Mouse (Mus musculus): ENCODE measurements around the gene Plekha3. TPM values are rescaled to one million over a fixed set of nuclear protein-coding genes. Genes with fewer than 3 reads are reported as not detected.

Plekha3 gene
- total and polyA plus RNA-seq, 3 experiments, result 12.1 to 38.6 (median 30.0) TPM

- in situ Hi-C loops (cut with MboI; ENCODE audit: low pct_ligation_motif_present, low pct_unique_long_range_greater_than_20kb, low sequenced_read_pairs) (no loop called here), dilution Hi-C loops (cut with MboI; ENCODE audit: extremely low pct_ligation_motif_present, extremely low pct_unique_long_range_greater_than_20kb, low sequenced_read_pairs) (no loop called here)
- H3K79me2 ChIP-seq (replicated peaks; ENCODE audit: control insufficient read depth, extremely low read depth, insufficient read depth, poor library complexity, severe bottlenecking), result no peaks in the 10 kb centered on the region
- no peak for TF ChIP-seq MAFK (IDR thresholded peaks at IDR 0.05; ENCODE audit: insufficient replicate concordance, low read length)
- TF ChIP-seq GABPA (IDR thresholded peaks at IDR 0.05; ENCODE audit: insufficient replicate concordance, low read depth, low read length), result no peak
- TF ChIP-seq MYC (IDR thresholded peaks at IDR 0.05; ENCODE audit: low read depth, low read length), result no peak
- TF ChIP-seq USF2 (conservative IDR thresholded peaks at IDR 0.05; ENCODE audit: low read depth, low read length), result no peak
- TF ChIP-seq TCF12 (IDR thresholded peaks at IDR 0.05; ENCODE audit: low read depth, low read length), result no peak
- TF ChIP-seq PAX5 (IDR thresholded peaks at IDR 0.05; ENCODE audit: low read length), result no peak
- no peak for TF ChIP-seq HCFC1 (IDR thresholded peaks at IDR 0.05; ENCODE audit: low read depth, low read length)
- no peak for TF ChIP-seq MAZ (IDR thresholded peaks at IDR 0.05; ENCODE audit: low read depth, low read length)
- no peak for TF ChIP-seq JUN (IDR thresholded peaks at IDR 0.05; ENCODE audit: insufficient read depth, low read depth, low read length)
- no peak for TF ChIP-seq NRF1 (IDR thresholded peaks at IDR 0.05; ENCODE audit: low read depth, low read length)
- no peak for TF ChIP-seq CHD1 (IDR thresholded peaks at IDR 0.05; ENCODE audit: low read depth, low read length)
- no peak for TF ChIP-seq MAX (IDR thresholded peaks at IDR 0.05; ENCODE audit: low read length)
- no peak for TF ChIP-seq RAD21 (IDR thresholded peaks at IDR 0.05; ENCODE audit: low read depth, low read length)
- TF ChIP-seq USF1 (IDR thresholded peaks at IDR 0.05; ENCODE audit: low read depth, low read length), result no peak
- TF ChIP-seq ZC3H11A (IDR thresholded peaks at IDR 0.05; ENCODE audit: low read depth, low read length), result no peak
- TF ChIP-seq CTCF (conservative IDR thresholded peaks at IDR 0.05 in 1 of 2, IDR thresholded peaks at IDR 0.05 in 1 of 2; ENCODE audit: low read depth in 2 of 2, low read length in 2 of 2), result no peak
- no peak for TF ChIP-seq UBTF (IDR thresholded peaks at IDR 0.05; ENCODE audit: low read depth, low read length)
- no peak for TF ChIP-seq SIN3A (IDR thresholded peaks at IDR 0.05; ENCODE audit: low read length)
- TF ChIP-seq BHLHE40 (IDR thresholded peaks at IDR 0.05; ENCODE audit: low read depth, low read length), result no peak
- H3K4me1 ChIP-seq (ENCODE audit: control insufficient read depth in 1 of 2, insufficient read depth in 2 of 2), result no peaks in the 10 kb centered on the region
- no peak for DNase-seq (ENCODE audit: extremely low read depth)
- H3K36me3 ChIP-seq (replicated peaks in 1 of 2; ENCODE audit: control insufficient read depth in 1 of 2, insufficient read depth in 1 of 2, low read length in 1 of 2), result peaks cover 8 to 53% of the 10 kb centered on the region in 2 experiments
- no peaks in the 10 kb centered on the region for H3K27me3 ChIP-seq (replicated peaks)
- no peak overlapping the region for H3K9ac ChIP-seq (ENCODE audit: insufficient read depth, low read depth)
- no peaks in the 10 kb centered on the region for H3K9me3 ChIP-seq (replicated peaks; ENCODE audit: low read length)
- no peak overlapping the region for H3K4me3 ChIP-seq (replicated peaks in 1 of 3; ENCODE audit: low read depth in 2 of 3, low read length in 2 of 3, poor library complexity in 1 of 3)
- no peak overlapping the region for H3K4me2 ChIP-seq (ENCODE audit: insufficient read depth, low read depth, poor library complexity, severe bottlenecking)
- no peak overlapping the region for H3K27ac ChIP-seq (ENCODE audit: insufficient read depth, low read depth)
Measured at GRCm38 (mm10) chr2:76665531-76665930, 9.6 kb upstream of the Plekha3 start.

DNA sequence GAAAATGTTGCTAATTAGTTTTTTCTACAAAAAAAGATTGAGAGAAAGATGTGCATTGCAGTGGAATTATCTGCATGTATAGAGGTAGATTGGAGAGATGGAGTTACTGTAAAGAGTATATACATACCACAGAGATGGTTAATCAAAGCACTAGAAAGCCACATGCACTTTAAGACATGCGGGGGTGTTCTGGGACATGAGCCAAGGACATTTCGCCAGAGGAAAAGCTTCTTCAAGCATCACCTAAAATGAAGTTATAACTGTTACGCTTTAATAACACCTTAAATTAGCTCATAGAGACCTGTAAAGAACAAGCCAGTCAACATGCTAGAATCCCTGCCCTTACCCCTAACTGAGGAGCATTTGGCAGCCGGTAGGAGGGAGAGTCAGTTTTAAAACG, 7.9 kb upstream of the Plekha3 start:
- Histone ChIP-seq H3K27ac (ENCODE audit: insufficient read depth, low read depth) (no peak overlapping the region), H3K4me1 (ENCODE audit: control insufficient read depth in 1 of 2, insufficient read depth in 2 of 2) (peaks cover 0 to 6% of the 10 kb centered on the region in 2 experiments; a peak in 1 of 4 replicates), H3K9ac (ENCODE audit: insufficient read depth, low read depth) (no peak overlapping the region), H3K36me3 (replicated peaks in 1 of 2; ENCODE audit: control insufficient read depth in 1 of 2, insufficient read depth in 1 of 2, low read length in 1 of 2) (peaks cover 8 to 48% of the 10 kb centered on the region in 2 experiments), H3K9me3 (replicated peaks; ENCODE audit: low read length) (no peaks in the 10 kb centered on the region), H3K27me3 (replicated peaks) (no peaks in the 10 kb centered on the region), H3K4me3 (replicated peaks in 1 of 3; ENCODE audit: low read depth in 2 of 3, low read length in 2 of 3, poor library complexity in 1 of 3) (no peak overlapping the region), H3K4me2 (ENCODE audit: insufficient read depth, low read depth, poor library complexity, severe bottlenecking) (no peak overlapping the region), H3K79me2 (replicated peaks; ENCODE audit: control insufficient read depth, extremely low read depth, insufficient read depth, poor library complexity, severe bottlenecking) (peaks cover 1% of the 10 kb centered on the region; the same call in 1 of the 2 replicates)
- dilution Hi-C loops (cut with MboI; ENCODE audit: extremely low pct_ligation_motif_present, extremely low pct_unique_long_range_greater_than_20kb, low sequenced_read_pairs), result no loop called here
- DNase-seq (ENCODE audit: extremely low read depth), result no peak
- in situ Hi-C loops (cut with MboI; ENCODE audit: low pct_ligation_motif_present, low pct_unique_long_range_greater_than_20kb, low sequenced_read_pairs), result no loop called here
- TF ChIP-seq BHLHE40 (IDR thresholded peaks at IDR 0.05; ENCODE audit: low read depth, low read length), result no peak
- TF ChIP-seq KAT2A (IDR thresholded peaks at IDR 0.05; ENCODE audit: insufficient replicate concordance, low read length), result no peak
- TF ChIP-seq MXI1 (IDR thresholded peaks at IDR 0.05; ENCODE audit: low read depth, low read length), result no peak
- no peak for TF ChIP-seq NELFE (IDR thresholded peaks at IDR 0.05; ENCODE audit: low read depth, low read length)
- no peak for TF ChIP-seq CHD2 (IDR thresholded peaks at IDR 0.05; ENCODE audit: low read length)
- no peak for TF ChIP-seq UBTF (IDR thresholded peaks at IDR 0.05; ENCODE audit: low read depth, low read length)
- TF ChIP-seq ZNF384 (IDR thresholded peaks at IDR 0.05; ENCODE audit: low read depth, low read length), result no peak
- TF ChIP-seq POLR2AphosphoS2 (IDR thresholded peaks at IDR 0.05; ENCODE audit: low read depth, low read length), result no peak
